In genomic region chr11:21550222-21551173, GRCm38 (mm10) we compare ENCODE assay signal across 13 mouse cellular contexts. TPM values are rescaled to one million over a fixed set of nuclear protein-coding genes. Genes with fewer than 3 reads are reported as not detected.
DNase-seq lines count a peak whose midpoint lies in the region; ATAC-seq and TF ChIP-seq lines count a peak whose summit lies in the region.
"Had no signal": no experiment of that assay in that cellular context is flagged by ENCODE, and none has a peak within 500 bp of the region (broad histone marks: within the 10 kb centered on the region; RNA-seq: fewer than 3 reads in every experiment).

No protein-coding gene starts in this region.

- 0 out of 2 replicates have a peak overlapping the region, but pooled peaks have one; percentile 2 for H3K4me2 ChIP-seq in kidney, postnatal 0 days (ENCODE audit: low read length)
- H3K4me2 ChIP-seq in intestine, embryonic 16.5 days (ENCODE audit: low read depth, low read length): 0 out of 2 replicates have a peak overlapping the region, but pooled peaks have one; percentile 19
- H3K4me2 ChIP-seq: lung, embryonic 14.5 days had no signal

- peak overlapping the region; percentile 57 for H3K27ac ChIP-seq in kidney, postnatal 0 days
- peak overlapping the region; percentile 70 for H3K27ac ChIP-seq in intestine, embryonic 16.5 days (ENCODE audit: low read length)
- no peak overlapping the region for H3K27ac ChIP-seq in cerebellum, adult 2 months (ENCODE audit: insufficient read depth, low read length)
- H3K27ac ChIP-seq: forebrain, embryonic 10.5 days; heart, embryonic 10.5 days; hindbrain, embryonic 10.5 days had no signal

- no peak for TF ChIP-seq CTCF in kidney, postnatal 0 days (IDR thresholded peaks at IDR 0.05; ENCODE audit: low read depth)
- TF ChIP-seq CTCF in cerebellum, adult 2 months (IDR thresholded peaks at IDR 0.05; ENCODE audit: borderline replicate concordance, insufficient read depth, low read depth, low read length): no peak

- peak; percentile 64; the same call in 1 of the 2 replicates for ATAC-seq in kidney, postnatal 0 days (replicated peaks; ENCODE audit: low FRiP score, low read depth)
- peak; percentile 74 for ATAC-seq in intestine, embryonic 16.5 days
- peak; percentile 26; the same call in 1 of the 2 replicates for ATAC-seq in megakaryocyte-erythroid progenitor cell, adult 5-6 weeks (replicated peaks; ENCODE audit: low FRiP score, low TSS enrichment, poor library complexity, severe bottlenecking)
- ATAC-seq: midbrain, embryonic 16.5 days had no signal

- H3K4me1 ChIP-seq in kidney, postnatal 0 days (replicated peaks; ENCODE audit: insufficient read depth, low read length): no peaks in the 10 kb centered on the region
- no peaks in the 10 kb centered on the region; the same call in 1 of the 2 replicates for H3K4me1 ChIP-seq in intestine, embryonic 16.5 days (ENCODE audit: control insufficient read depth, insufficient read depth, low read length)
- H3K4me1 ChIP-seq in cerebellum, adult 2 months (ENCODE audit: control insufficient read depth, insufficient read depth, low read length): no peaks in the 10 kb centered on the region
- H3K4me1 ChIP-seq: forebrain, embryonic 10.5 days; heart, embryonic 10.5 days; hindbrain, embryonic 10.5 days had no signal

- H3K36me3 ChIP-seq in kidney, postnatal 0 days (ENCODE audit: insufficient read depth, low read length): no peaks in the 10 kb centered on the region
- no peaks in the 10 kb centered on the region for H3K36me3 ChIP-seq in intestine, embryonic 16.5 days (ENCODE audit: control insufficient read depth, insufficient read depth, low read length)
- H3K36me3 ChIP-seq: heart, embryonic 10.5 days; hindbrain, embryonic 10.5 days had no signal

- no peak overlapping the region for H3K4me3 ChIP-seq in kidney, postnatal 0 days (replicated peaks; ENCODE audit: low read depth, low read length)
- no peak overlapping the region for H3K4me3 ChIP-seq in intestine, embryonic 16.5 days (ENCODE audit: low read length)
- no peak overlapping the region for H3K4me3 ChIP-seq in cerebellum, adult 2 months (replicated peaks; ENCODE audit: insufficient read depth, low read depth, low read length)
- H3K4me3 ChIP-seq: forebrain, embryonic 10.5 days; heart, embryonic 10.5 days; hindbrain, embryonic 10.5 days had no signal

- no peaks in the 10 kb centered on the region for H3K27me3 ChIP-seq in kidney, postnatal 0 days (ENCODE audit: insufficient read depth, low read length)
- H3K27me3 ChIP-seq in intestine, embryonic 16.5 days (replicated peaks; ENCODE audit: control insufficient read depth, insufficient read depth, low read length): no peaks in the 10 kb centered on the region
- H3K27me3 ChIP-seq in cerebellum, adult 2 months (ENCODE audit: control insufficient read depth, insufficient read depth, low read length): no peaks in the 10 kb centered on the region

- H3K9me3 ChIP-seq in kidney, postnatal 0 days (replicated peaks; ENCODE audit: low read length): no peaks in the 10 kb centered on the region
- no peaks in the 10 kb centered on the region for H3K9me3 ChIP-seq in intestine, embryonic 16.5 days (ENCODE audit: control insufficient read depth, low read length)
- H3K9me3 ChIP-seq: forebrain, embryonic 10.5 days; heart, embryonic 10.5 days; hindbrain, embryonic 10.5 days had no signal

- DNase-seq in kidney, postnatal 0 days (ENCODE audit: low spot score): no peak
- DNase-seq in kidney, postnatal 10 days: no peak
- DNase-seq in adipocyte (ENCODE audit: low spot score): peak; percentile 46
- no peak for DNase-seq in cerebellum, adult 2 months
- DNase-seq in spleen, adult 18-20 months: no peak
- DNase-seq: cerebellum, adult 18-20 months; lung, embryonic 14.5 days had no signal

- no peak for TF ChIP-seq POLR2A in cerebellum, adult 2 months (IDR thresholded peaks at IDR 0.05; ENCODE audit: borderline replicate concordance, insufficient read depth, low read length)

- H3K9ac ChIP-seq in kidney, postnatal 0 days (ENCODE audit: low read depth, low read length): no peak overlapping the region
- no peak overlapping the region for H3K9ac ChIP-seq in intestine, embryonic 16.5 days (ENCODE audit: low read depth, low read length)
- H3K9ac ChIP-seq: lung, embryonic 14.5 days had no signal

- WGBS in kidney, postnatal 0 days: 80% methylated on average over 12 of the region's 12 CpGs
- WGBS in intestine, embryonic 16.5 days: 81% methylated on average over 12 of the region's 12 CpGs
- 80% methylated on average over 12 of the region's 12 CpGs for WGBS in cerebellum, adult 2 months

RNA-seq across cellular contexts. Expression of gene Wdpcp, which starts 21.5 kb away (rescaled TPM):
- polyA plus RNA-seq in kidney, postnatal 0 days (2015; fragmentation: Nextera tagmentation; extraction: Ambion mirVana): 6.7 and 7.0 TPM in 2 replicates
- 4.4 and 5.7 TPM in 2 replicates for polyA plus RNA-seq in intestine, embryonic 16.5 days (2015; fragmentation: Nextera tagmentation; extraction: Ambion mirVana)
- total RNA-seq in megakaryocyte-erythroid progenitor cell, adult 5-6 weeks (2014; fragmentation: Nextera tagmentation): 3.4 and 4.3 TPM in 2 replicates
- 21.0 and 35.9 TPM in 2 replicates for total RNA-seq in megakaryocyte-erythroid progenitor cell, adult 5-6 weeks (2017)
- polyA plus RNA-seq in cerebellum, adult 2 months (2012; rRNA removed): 4.3 and 4.9 TPM in 2 replicates

RNA-seq across cellular contexts. Expression of gene Mdh1, which starts 21.7 kb away (rescaled TPM):
- polyA plus RNA-seq in kidney, postnatal 0 days (2015; fragmentation: Nextera tagmentation; extraction: Ambion mirVana): 1,098 and 1,121 TPM in 2 replicates
- polyA plus RNA-seq in intestine, embryonic 16.5 days (2015; fragmentation: Nextera tagmentation; extraction: Ambion mirVana): 709 and 759 TPM in 2 replicates
- total RNA-seq in megakaryocyte-erythroid progenitor cell, adult 5-6 weeks (2014; fragmentation: Nextera tagmentation): 83.2 and 150 TPM in 2 replicates
- total RNA-seq in megakaryocyte-erythroid progenitor cell, adult 5-6 weeks (2017): 78.4 and 78.9 TPM in 2 replicates
- 1,349 and 1,378 TPM in 2 replicates for polyA plus RNA-seq in cerebellum, adult 2 months (2012; rRNA removed)
